Mouse (Mus musculus): Measurements from ENCODE around the gene Dlgap5. TPM values are rescaled to one million over a fixed set of nuclear protein-coding genes. Genes with fewer than 3 reads are reported as not detected.

The Dlgap5 gene
- total and polyA plus RNA-seq, 2 experiments from 2014 or later: 5.5 to 10.0 TPM

DNA sequence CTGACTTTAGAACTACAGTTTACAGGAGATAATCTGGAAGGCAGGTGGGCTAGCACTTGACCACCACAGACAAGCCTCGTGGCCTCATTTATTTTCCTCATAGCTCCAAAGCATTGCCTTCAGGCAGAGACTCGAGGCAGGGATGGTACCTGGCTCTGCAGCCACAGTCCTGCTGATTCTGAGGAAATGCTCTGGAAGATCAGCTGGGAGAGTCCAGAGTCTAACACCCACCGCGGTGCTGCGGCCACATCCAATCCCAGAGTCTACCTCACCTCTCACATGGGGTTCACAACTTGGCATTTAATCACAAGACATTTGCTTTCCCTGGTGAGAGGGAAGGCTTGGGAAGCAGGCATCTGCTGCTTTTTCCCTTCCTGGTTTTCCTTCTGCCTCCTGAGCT lies 63.3 kb downstream of the Dlgap5 start:
- WGBS: 85% methylated on average over 5 of the region's 5 CpGs
- no peak overlapping the region for H3K9ac ChIP-seq (replicated peaks; ENCODE audit: low read length)
- H3K4me1 ChIP-seq (ENCODE audit: insufficient read depth, low read length): no peaks in the 10 kb centered on the region
- H3K4me2 ChIP-seq (ENCODE audit: low read depth, low read length): no peak overlapping the region
- no peaks in the 10 kb centered on the region for H3K9me3 ChIP-seq (ENCODE audit: low read length)
- no peaks in the 10 kb centered on the region for H3K27me3 ChIP-seq (ENCODE audit: insufficient read depth, low read length)
- no peaks in the 10 kb centered on the region for H3K36me3 ChIP-seq (ENCODE audit: insufficient read depth, low read length)
- no peak for TF ChIP-seq CTCF (IDR thresholded peaks at IDR 0.05; ENCODE audit: low read depth)
- H3K4me3 ChIP-seq (ENCODE audit: low read length): no peak overlapping the region
- ATAC-seq: no peak
- DNase-seq (ENCODE audit: low spot score): no peak
- H3K27ac ChIP-seq: no peak overlapping the region

DNA sequence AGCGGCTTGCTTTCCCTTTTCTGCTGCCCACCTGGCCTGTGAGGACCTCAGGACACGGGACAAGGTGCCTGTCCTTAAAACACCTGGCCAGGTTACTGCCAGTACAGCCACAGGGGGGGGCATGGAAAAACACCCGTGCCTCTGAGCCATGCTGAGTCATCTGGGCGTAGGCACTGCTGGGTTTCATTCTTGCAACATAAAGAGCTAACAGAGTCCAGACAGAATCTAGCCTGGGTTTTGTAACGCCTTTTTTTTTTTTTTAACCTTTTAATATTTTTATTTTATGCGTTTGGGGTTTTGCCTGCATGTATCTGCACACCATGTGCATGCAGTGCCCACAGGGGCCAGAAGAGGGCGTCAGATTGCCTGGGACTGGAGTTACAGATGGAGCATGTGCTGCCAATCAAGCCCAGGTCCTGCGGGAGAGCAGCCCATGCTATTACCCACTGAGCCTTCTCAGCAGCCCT lies 64.1 kb downstream of the Dlgap5 start:
- no peak overlapping the region for H3K27ac ChIP-seq
- H3K4me2 ChIP-seq (ENCODE audit: low read depth, low read length): no peak overlapping the region
- no peaks in the 10 kb centered on the region for H3K9me3 ChIP-seq (ENCODE audit: low read length)
- TF ChIP-seq CTCF (IDR thresholded peaks at IDR 0.05; ENCODE audit: low read depth): peak; percentile 34
- H3K27me3 ChIP-seq (ENCODE audit: insufficient read depth, low read length): no peaks in the 10 kb centered on the region
- DNase-seq (ENCODE audit: low spot score) (no peak), ATAC-seq (no peak)
- WGBS: 71% methylated on average over 8 of the region's 8 CpGs
- H3K36me3 ChIP-seq (ENCODE audit: insufficient read depth, low read length): no peaks in the 10 kb centered on the region
- no peaks in the 10 kb centered on the region for H3K4me1 ChIP-seq (ENCODE audit: insufficient read depth, low read length)
- no peak overlapping the region for H3K9ac ChIP-seq (replicated peaks; ENCODE audit: low read length)
- no peak overlapping the region for H3K4me3 ChIP-seq (ENCODE audit: low read length)

DNA sequence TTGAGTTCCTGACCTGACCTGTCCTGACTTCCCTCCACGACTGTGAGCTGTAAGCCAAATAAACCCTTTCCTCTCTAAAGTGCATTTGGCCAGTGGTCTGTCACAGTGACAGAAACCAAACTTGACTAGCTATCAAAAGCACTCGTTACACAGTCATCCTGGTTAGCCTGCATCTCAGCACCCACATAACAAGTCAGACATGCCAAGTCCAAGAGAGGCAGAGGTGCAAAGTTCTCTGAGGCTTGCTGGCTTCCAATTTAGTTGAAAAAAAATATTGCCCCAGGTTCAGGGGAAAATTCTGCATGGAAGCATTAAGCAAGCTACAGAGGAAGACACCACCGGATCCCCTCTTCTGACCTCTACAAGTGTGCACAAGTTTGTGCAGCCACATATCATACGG lies 65.0 kb downstream of the Dlgap5 start:
- 86% methylated on average over 4 of the region's 4 CpGs for WGBS
- Histone ChIP-seq H3K9ac (replicated peaks; ENCODE audit: low read length) (no peak overlapping the region), H3K36me3 (ENCODE audit: insufficient read depth, low read length) (no peaks in the 10 kb centered on the region), H3K4me3 (ENCODE audit: low read length) (no peak overlapping the region), H3K4me2 (ENCODE audit: low read depth, low read length) (no peak overlapping the region), H3K4me1 (ENCODE audit: insufficient read depth, low read length) (no peaks in the 10 kb centered on the region), H3K27ac (no peak overlapping the region), H3K27me3 (ENCODE audit: insufficient read depth, low read length) (no peaks in the 10 kb centered on the region), H3K9me3 (ENCODE audit: low read length) (no peaks in the 10 kb centered on the region)
- DNase-seq (ENCODE audit: low spot score) (no peak), ATAC-seq (no peak)
- no peak for TF ChIP-seq CTCF (IDR thresholded peaks at IDR 0.05; ENCODE audit: low read depth)

DNA sequence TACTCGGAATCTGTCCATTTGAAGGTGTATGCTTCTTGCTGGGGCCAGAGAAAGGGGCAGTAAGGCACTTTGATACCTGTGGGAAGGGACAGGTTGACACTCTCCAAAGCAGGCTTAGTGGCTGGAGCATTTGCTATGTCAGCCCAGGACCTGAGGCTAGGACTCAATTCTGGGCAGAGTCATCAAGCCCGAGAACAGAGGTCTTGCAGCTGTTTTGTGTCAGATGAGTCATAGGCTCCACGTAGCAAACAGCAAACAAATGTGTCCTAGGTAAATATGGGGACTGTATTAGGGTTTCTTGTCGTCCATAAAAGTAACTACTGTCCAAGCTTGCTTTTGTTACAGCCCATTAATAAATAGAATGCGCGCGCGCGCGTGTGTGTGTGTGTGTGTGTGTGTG lies 65.9 kb downstream of the Dlgap5 start:
- Histone ChIP-seq H3K4me2 (ENCODE audit: low read depth, low read length) (no peak overlapping the region), H3K4me3 (ENCODE audit: low read length) (no peak overlapping the region), H3K27ac (no peak overlapping the region), H3K27me3 (ENCODE audit: insufficient read depth, low read length) (no peaks in the 10 kb centered on the region), H3K36me3 (ENCODE audit: insufficient read depth, low read length) (no peaks in the 10 kb centered on the region), H3K9ac (replicated peaks; ENCODE audit: low read length) (no peak overlapping the region), H3K4me1 (ENCODE audit: insufficient read depth, low read length) (no peaks in the 10 kb centered on the region), H3K9me3 (ENCODE audit: low read length) (no peaks in the 10 kb centered on the region)
- no peak for TF ChIP-seq CTCF (IDR thresholded peaks at IDR 0.05; ENCODE audit: low read depth)
- DNase-seq (ENCODE audit: low spot score) (no peak), ATAC-seq (no peak)
- 95% methylated on average over 10 of the region's 10 CpGs for WGBS

DNA sequence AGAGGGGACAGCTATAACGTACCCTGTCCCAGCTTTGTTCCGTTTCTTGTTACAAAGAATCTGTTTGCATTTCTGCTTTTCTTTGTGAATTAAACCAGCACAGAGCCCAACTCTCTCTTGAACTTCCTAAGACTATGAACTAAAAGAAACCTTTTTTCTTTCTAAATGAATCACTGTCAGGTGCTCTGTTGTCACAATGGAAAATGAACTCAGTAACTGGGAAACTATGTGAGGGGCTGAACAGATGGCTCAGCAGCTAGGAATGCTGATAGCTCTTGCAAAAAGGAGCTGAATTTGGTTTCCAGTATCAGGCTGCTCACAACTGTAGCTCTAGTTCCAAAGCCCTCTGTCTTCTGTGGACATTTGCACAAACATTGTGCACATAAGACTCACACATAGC lies 67.2 kb downstream of the Dlgap5 start:
- H3K9me3 ChIP-seq (ENCODE audit: low read length): no peaks in the 10 kb centered on the region
- DNase-seq (ENCODE audit: low spot score) (no peak), ATAC-seq (no peak)
- H3K9ac ChIP-seq (replicated peaks; ENCODE audit: low read length): no peak overlapping the region
- no peak overlapping the region for H3K27ac ChIP-seq
- H3K27me3 ChIP-seq (ENCODE audit: insufficient read depth, low read length): no peaks in the 10 kb centered on the region
- H3K4me2 ChIP-seq (ENCODE audit: low read depth, low read length): no peak overlapping the region
- 62% methylated on average over 2 of the region's 2 CpGs for WGBS
- no peaks in the 10 kb centered on the region for H3K4me1 ChIP-seq (ENCODE audit: insufficient read depth, low read length)
- no peak overlapping the region for H3K4me3 ChIP-seq (ENCODE audit: low read length)
- H3K36me3 ChIP-seq (ENCODE audit: insufficient read depth, low read length): no peaks in the 10 kb centered on the region
- TF ChIP-seq CTCF (IDR thresholded peaks at IDR 0.05; ENCODE audit: low read depth): no peak

DNA sequence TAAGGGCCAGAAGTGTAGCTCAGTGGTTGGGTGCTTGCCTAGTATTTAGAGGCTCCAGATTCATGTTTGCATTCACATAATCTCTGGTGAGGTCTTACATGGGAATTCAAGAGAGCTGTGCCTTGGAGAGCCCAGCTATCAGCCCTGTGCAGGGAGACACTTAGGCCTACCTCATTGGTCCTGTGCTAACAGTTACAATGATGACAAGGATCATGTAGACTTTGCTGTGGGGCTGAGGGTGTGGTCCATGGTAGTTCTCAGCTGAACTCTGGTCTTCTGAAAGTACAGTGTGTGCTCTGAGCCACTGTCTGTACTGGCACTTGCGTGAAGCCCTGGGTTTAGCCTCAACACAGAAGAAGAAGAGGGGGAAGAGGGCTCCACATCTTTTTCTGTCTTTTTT lies 71.5 kb downstream of the Dlgap5 start:
- no peak overlapping the region for H3K27ac ChIP-seq
- no peak overlapping the region for H3K9ac ChIP-seq (replicated peaks; ENCODE audit: low read length)
- H3K4me2 ChIP-seq (ENCODE audit: low read depth, low read length): no peak overlapping the region
- no peaks in the 10 kb centered on the region for H3K27me3 ChIP-seq (ENCODE audit: insufficient read depth, low read length)
- H3K9me3 ChIP-seq (ENCODE audit: low read length): no peaks in the 10 kb centered on the region
- H3K36me3 ChIP-seq (ENCODE audit: insufficient read depth, low read length): no peaks in the 10 kb centered on the region
- ATAC-seq (no peak), DNase-seq (ENCODE audit: low spot score) (no peak)
- no peak overlapping the region for H3K4me3 ChIP-seq (ENCODE audit: low read length)
- 83% methylated on average over 1 of the region's 1 CpGs for WGBS
- TF ChIP-seq CTCF (IDR thresholded peaks at IDR 0.05; ENCODE audit: low read depth): no peak
- no peaks in the 10 kb centered on the region for H3K4me1 ChIP-seq (ENCODE audit: insufficient read depth, low read length)

DNA sequence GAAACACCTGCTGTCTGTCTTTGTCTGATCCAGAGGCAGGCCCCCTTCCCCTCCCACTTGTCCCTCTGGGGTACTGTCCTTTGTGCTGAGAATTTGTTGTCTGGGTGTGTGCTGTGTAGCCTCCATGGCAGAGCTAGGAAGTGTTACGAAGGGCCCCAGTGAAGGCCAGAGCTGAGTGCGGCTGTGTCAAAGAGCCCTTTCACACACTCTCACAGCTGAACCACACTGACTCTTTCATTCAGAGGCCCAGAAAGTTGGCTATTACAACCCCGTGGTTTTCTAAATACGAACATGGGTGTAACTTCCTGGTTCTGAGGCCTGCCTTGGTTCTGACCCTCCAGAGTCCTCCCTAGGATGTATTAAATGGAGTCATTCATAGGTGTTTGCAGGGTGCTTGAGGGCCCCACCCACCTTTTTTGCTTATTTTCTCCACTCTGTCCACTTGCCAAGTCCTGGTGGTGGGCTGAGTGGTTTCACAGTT lies 76.4 kb downstream of the Dlgap5 start:
- DNase-seq (ENCODE audit: low spot score) (peak; percentile 24), ATAC-seq (peak; percentile 86; the same call in 1 of the 2 replicates)
- Histone ChIP-seq H3K9ac (replicated peaks; ENCODE audit: low read length) (no peak overlapping the region), H3K36me3 (ENCODE audit: insufficient read depth, low read length) (no peaks in the 10 kb centered on the region), H3K27ac (peak overlapping the region; percentile 41; the same call in 1 of the 2 replicates), H3K4me2 (ENCODE audit: low read depth, low read length) (no peak overlapping the region), H3K9me3 (ENCODE audit: low read length) (no peaks in the 10 kb centered on the region), H3K4me1 (ENCODE audit: insufficient read depth, low read length) (no peaks in the 10 kb centered on the region), H3K4me3 (ENCODE audit: low read length) (no peak overlapping the region), H3K27me3 (ENCODE audit: insufficient read depth, low read length) (no peaks in the 10 kb centered on the region)
- no peak for TF ChIP-seq CTCF (IDR thresholded peaks at IDR 0.05; ENCODE audit: low read depth)
- 48% methylated on average over 4 of the region's 4 CpGs for WGBS
